Mouse (Mus musculus): Measurements from ENCODE around the gene Gm37240. TPM values are rescaled to one million over a fixed set of nuclear protein-coding genes. Genes with fewer than 3 reads are reported as not detected.

Gm37240 gene
- polyA plus RNA-seq, 1 experiment from 2014 or later = 0.67 TPM

DNA sequence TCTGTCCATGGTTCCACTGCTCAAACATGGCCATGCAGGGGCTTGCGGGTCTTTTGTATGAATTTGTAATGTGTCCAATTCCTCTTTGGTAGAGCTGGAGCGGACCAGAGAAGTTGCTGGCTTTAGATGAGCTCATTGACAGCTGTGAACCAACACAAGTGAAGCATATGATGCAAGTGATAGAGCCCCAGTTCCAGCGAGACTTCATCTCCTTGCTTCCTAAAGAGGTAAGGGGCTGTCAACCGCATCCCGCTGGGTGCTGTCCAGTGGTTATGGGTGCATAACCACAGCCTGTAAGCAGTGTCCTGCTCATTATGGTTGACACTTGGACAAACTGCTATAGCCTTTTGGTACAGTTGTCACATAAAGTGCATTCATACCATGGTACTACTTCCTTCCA lies 922.2 kb downstream of the Gm37240 start:
- no peaks in the 10 kb centered on the region for H3K4me1 ChIP-seq (ENCODE audit: control insufficient read depth, insufficient read depth, low read length)
- DNase-seq (ENCODE audit: low spot score, missing footprints) = peak; percentile 77
- H3K9me3 ChIP-seq (ENCODE audit: control insufficient read depth, low read length) = no peaks in the 10 kb centered on the region
- ATAC-seq (ENCODE audit: low FRiP score) = no peak
- WGBS = 93% methylated on average over 5 of the region's 5 CpGs
- no peaks in the 10 kb centered on the region for H3K27me3 ChIP-seq (ENCODE audit: control insufficient read depth, insufficient read depth, low read length)
- H3K36me3 ChIP-seq (ENCODE audit: control insufficient read depth, insufficient read depth, low read length) = peaks cover 4% of the 10 kb centered on the region
- H3K4me3 ChIP-seq (ENCODE audit: low read depth, low read length) = no peak overlapping the region
- no peak overlapping the region for H3K9ac ChIP-seq (ENCODE audit: low read length)
- no peak overlapping the region for H3K4me2 ChIP-seq
- H3K27ac ChIP-seq (ENCODE audit: low read depth, low read length) = no peak overlapping the region

DNA sequence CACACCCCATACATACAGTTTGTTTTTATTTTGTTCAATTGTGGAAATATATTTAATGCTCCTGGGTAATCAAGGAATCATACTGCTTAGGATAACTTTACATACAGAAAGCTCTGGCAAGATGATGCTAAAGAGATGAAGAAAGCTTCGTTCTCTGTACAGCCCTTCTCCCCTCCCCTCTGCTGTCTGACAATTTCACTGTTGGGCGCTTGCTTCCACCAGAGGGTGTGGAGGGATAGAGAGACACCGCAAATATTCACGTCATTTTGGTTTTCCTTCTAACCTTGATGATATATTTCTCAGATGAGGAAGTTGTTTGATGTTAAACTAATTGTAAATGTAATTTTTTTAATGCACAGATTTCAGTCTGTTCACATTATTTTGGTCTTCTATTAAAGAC lies 931.5 kb downstream of the Gm37240 start:
- Histone ChIP-seq H3K9me3 (ENCODE audit: control insufficient read depth, low read length) (no peaks in the 10 kb centered on the region), H3K36me3 (ENCODE audit: control insufficient read depth, insufficient read depth, low read length) (no peaks in the 10 kb centered on the region; the same call in 1 of the 2 replicates), H3K27me3 (ENCODE audit: control insufficient read depth, insufficient read depth, low read length) (no peaks in the 10 kb centered on the region), H3K9ac (ENCODE audit: low read length) (no peak overlapping the region), H3K4me2 (no peak overlapping the region), H3K4me1 (ENCODE audit: control insufficient read depth, insufficient read depth, low read length) (peaks cover 2% of the 10 kb centered on the region; the same call in 1 of the 2 replicates), H3K27ac (ENCODE audit: low read depth, low read length) (no peak overlapping the region), H3K4me3 (ENCODE audit: low read depth, low read length) (no peak overlapping the region)
- WGBS = 66% methylated on average over 4 of the region's 4 CpGs
- ATAC-seq (ENCODE audit: low FRiP score) (no peak), DNase-seq (ENCODE audit: low spot score, missing footprints) (peak; percentile 73)

DNA sequence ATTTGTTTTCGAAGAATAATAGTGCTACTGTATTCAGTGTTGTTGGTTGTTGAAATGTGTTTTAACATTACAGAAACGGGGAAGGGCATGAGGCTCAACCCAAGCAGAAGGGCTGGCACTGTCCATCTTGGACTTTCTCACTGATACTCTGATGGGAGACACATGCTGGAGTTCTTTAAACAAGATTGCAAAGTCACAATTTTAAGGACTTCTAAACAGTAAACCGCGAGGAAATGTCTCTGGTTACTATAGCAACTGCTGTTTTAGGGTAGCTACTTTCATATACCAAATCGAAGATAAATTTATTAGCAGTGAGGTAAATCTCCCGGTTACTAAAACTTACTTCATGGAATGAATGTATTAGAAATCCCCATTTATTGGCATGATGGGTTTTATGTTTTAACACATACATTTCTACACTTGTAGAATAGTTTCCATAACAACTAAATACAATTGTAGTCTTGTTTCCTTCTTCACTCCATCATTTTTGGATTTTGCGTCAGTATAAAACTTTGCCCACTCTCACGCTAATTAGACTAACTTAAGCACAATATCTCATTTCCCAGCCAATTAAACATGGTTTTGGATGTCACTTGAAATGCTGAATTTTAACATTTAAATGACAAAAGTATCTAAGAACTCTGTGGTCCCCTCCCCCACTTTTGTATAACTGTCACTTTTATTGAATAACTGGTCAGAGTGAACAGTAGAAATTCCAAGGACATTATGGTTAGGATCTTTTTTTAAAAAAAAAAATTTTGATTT lies 932.1 kb downstream of the Gm37240 start:
- Histone ChIP-seq H3K9me3 (ENCODE audit: control insufficient read depth, low read length) (no peaks in the 10 kb centered on the region), H3K27ac (ENCODE audit: low read depth, low read length) (no peak overlapping the region), H3K9ac (ENCODE audit: low read length) (no peak overlapping the region), H3K4me3 (ENCODE audit: low read depth, low read length) (no peak overlapping the region), H3K4me2 (no peak overlapping the region), H3K36me3 (ENCODE audit: control insufficient read depth, insufficient read depth, low read length) (no peaks in the 10 kb centered on the region), H3K27me3 (ENCODE audit: control insufficient read depth, insufficient read depth, low read length) (no peaks in the 10 kb centered on the region), H3K4me1 (ENCODE audit: control insufficient read depth, insufficient read depth, low read length) (peaks cover 2% of the 10 kb centered on the region; the same call in 1 of the 2 replicates)
- 75% methylated on average over 8 of the region's 8 CpGs for WGBS
- ATAC-seq (ENCODE audit: low FRiP score) (no peak), DNase-seq (ENCODE audit: low spot score, missing footprints) (no peak)

DNA sequence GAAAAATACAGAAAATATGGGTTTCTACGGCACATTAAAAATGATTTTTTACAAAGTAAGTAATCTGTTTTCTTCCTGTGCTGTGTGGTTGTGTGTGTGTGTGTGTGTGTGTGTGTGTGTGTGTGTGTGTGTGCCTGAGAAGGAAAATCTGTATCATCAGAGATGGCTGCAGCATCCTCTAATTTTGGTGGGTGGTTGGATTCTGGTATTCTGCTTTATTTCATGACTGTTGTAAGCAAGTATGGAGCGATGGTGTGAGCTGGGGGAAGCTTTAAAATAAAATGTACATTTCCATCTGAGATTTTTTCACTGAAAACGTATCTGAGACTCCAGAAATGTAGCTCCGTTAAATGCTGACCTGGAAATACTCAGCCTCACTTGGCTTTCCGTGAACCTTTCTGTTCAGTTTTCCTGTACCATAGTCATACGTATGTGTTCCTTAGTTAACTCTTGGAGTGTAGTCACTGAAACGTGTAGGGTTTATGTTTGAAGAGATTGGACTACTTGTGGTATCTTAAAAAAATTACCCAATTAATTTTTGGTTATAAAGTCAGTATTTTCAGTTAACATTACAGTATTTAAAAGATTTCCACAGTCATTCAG lies 934.6 kb downstream of the Gm37240 start:
- WGBS = 78% methylated on average over 7 of the region's 7 CpGs
- ATAC-seq (ENCODE audit: low FRiP score) (no peak; the same call in 1 of the 2 replicates), DNase-seq (ENCODE audit: low spot score, missing footprints) (no peak)
- Histone ChIP-seq H3K27ac (ENCODE audit: low read depth, low read length) (peak overlapping the region; percentile 80), H3K4me1 (ENCODE audit: control insufficient read depth, insufficient read depth, low read length) (peaks cover 2% of the 10 kb centered on the region; the same call in 1 of the 2 replicates), H3K9me3 (ENCODE audit: control insufficient read depth, low read length) (no peaks in the 10 kb centered on the region), H3K4me3 (ENCODE audit: low read depth, low read length) (peak overlapping the region; percentile 47), H3K4me2 (peak overlapping the region; percentile 71), H3K27me3 (ENCODE audit: control insufficient read depth, insufficient read depth, low read length) (no peaks in the 10 kb centered on the region), H3K36me3 (ENCODE audit: control insufficient read depth, insufficient read depth, low read length) (no peaks in the 10 kb centered on the region), H3K9ac (ENCODE audit: low read length) (peak overlapping the region; percentile 68)

DNA sequence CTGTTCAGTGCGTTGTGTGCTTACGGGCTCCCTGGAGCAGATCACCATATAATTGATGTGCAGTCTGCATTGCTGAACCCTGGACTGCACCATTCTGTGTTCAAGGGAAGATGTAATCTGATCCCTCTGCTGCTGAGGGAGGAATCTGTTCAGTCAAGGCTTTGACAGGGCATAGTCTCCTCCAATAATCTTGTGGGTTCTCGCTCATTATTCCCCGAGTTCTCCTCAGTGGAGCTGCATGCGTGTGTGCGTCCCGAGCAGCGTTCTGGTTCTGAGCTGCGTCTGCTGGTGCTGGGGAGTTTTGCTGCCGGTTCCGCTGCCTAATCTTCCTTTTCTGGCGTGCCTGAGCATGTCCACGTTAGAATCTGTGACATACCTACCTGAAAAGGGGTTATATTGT lies 935.2 kb downstream of the Gm37240 start:
- H3K9ac ChIP-seq (ENCODE audit: low read length) = peak overlapping the region; percentile 68
- H3K27ac ChIP-seq (ENCODE audit: low read depth, low read length) = peak overlapping the region; percentile 80
- no peaks in the 10 kb centered on the region for H3K9me3 ChIP-seq (ENCODE audit: control insufficient read depth, low read length)
- peak overlapping the region; percentile 71 for H3K4me2 ChIP-seq
- ATAC-seq (ENCODE audit: low FRiP score) = peak; percentile 98
- DNase-seq (ENCODE audit: low spot score, missing footprints) = peak; percentile 96
- H3K36me3 ChIP-seq (ENCODE audit: control insufficient read depth, insufficient read depth, low read length) = no peaks in the 10 kb centered on the region
- WGBS = 8% methylated on average over 13 of the region's 13 CpGs
- no peaks in the 10 kb centered on the region for H3K27me3 ChIP-seq (ENCODE audit: control insufficient read depth, insufficient read depth, low read length)
- peak overlapping the region; percentile 47 for H3K4me3 ChIP-seq (ENCODE audit: low read depth, low read length)
- peaks cover 2% of the 10 kb centered on the region; the same call in 1 of the 2 replicates for H3K4me1 ChIP-seq (ENCODE audit: control insufficient read depth, insufficient read depth, low read length)

- Histone ChIP-seq H3K27ac (ENCODE audit: low read depth, low read length) (peak overlapping the region; percentile 80), H3K9me3 (ENCODE audit: control insufficient read depth, low read length) (no peaks in the 10 kb centered on the region), H3K27me3 (ENCODE audit: control insufficient read depth, insufficient read depth, low read length) (no peaks in the 10 kb centered on the region), H3K4me3 (ENCODE audit: low read depth, low read length) (peak overlapping the region; percentile 47), H3K36me3 (ENCODE audit: control insufficient read depth, insufficient read depth, low read length) (no peaks in the 10 kb centered on the region), H3K4me1 (ENCODE audit: control insufficient read depth, insufficient read depth, low read length) (peaks cover 2% of the 10 kb centered on the region; the same call in 1 of the 2 replicates), H3K4me2 (peak overlapping the region; percentile 71), H3K9ac (ENCODE audit: low read length) (peak overlapping the region; percentile 31; the same call in 1 of the 2 replicates)
- ATAC-seq (ENCODE audit: low FRiP score) (peak; percentile 69), DNase-seq (ENCODE audit: low spot score, missing footprints) (no peak)
- WGBS = 42% methylated on average over 2 of the region's 2 CpGs
Observed at GRCm38 (mm10) chr3:84951698-84952097, 935.6 kb downstream of the Gm37240 start.

DNA sequence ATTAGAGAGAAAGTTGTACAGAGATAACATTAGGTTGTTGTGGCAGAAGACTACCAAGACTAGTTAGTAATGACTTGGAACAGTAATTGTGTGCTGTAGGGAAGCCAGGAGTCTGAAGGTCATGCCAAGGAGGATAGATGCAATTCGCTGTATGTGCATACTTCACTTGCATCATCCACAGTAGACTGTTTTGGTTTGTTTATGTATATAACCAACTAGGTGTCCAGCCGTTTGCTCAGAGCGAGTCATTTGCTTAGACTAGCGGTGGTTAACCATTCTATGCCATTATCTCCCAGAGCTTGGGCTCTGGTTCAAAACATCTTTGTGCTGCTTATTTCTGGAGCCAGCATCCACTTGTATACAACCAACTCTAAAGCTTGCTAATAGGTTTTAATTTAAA lies 937.9 kb downstream of the Gm37240 start:
- Histone ChIP-seq H3K9ac (ENCODE audit: low read length) (no peak overlapping the region), H3K36me3 (ENCODE audit: control insufficient read depth, insufficient read depth, low read length) (no peaks in the 10 kb centered on the region), H3K27me3 (ENCODE audit: control insufficient read depth, insufficient read depth, low read length) (no peaks in the 10 kb centered on the region), H3K27ac (ENCODE audit: low read depth, low read length) (no peak overlapping the region), H3K9me3 (ENCODE audit: control insufficient read depth, low read length) (no peaks in the 10 kb centered on the region), H3K4me1 (ENCODE audit: control insufficient read depth, insufficient read depth, low read length) (peaks cover 2% of the 10 kb centered on the region; the same call in 1 of the 2 replicates), H3K4me3 (ENCODE audit: low read depth, low read length) (no peak overlapping the region), H3K4me2 (no peak overlapping the region)
- 90% methylated on average over 4 of the region's 4 CpGs for WGBS
- DNase-seq (ENCODE audit: low spot score, missing footprints) = no peak
- no peak for ATAC-seq (ENCODE audit: low FRiP score)

GRCm38 (mm10) chr3:84946381-84946780 lies 940.9 kb downstream of the Gm37240 start:
- Histone ChIP-seq H3K4me3 (ENCODE audit: low read depth, low read length) (no peak overlapping the region), H3K4me2 (no peak overlapping the region), H3K27ac (ENCODE audit: low read depth, low read length) (no peak overlapping the region), H3K9ac (ENCODE audit: low read length) (no peak overlapping the region), H3K27me3 (ENCODE audit: control insufficient read depth, insufficient read depth, low read length) (no peaks in the 10 kb centered on the region), H3K4me1 (ENCODE audit: control insufficient read depth, insufficient read depth, low read length) (no peaks in the 10 kb centered on the region), H3K36me3 (ENCODE audit: control insufficient read depth, insufficient read depth, low read length) (no peaks in the 10 kb centered on the region), H3K9me3 (ENCODE audit: control insufficient read depth, low read length) (no peaks in the 10 kb centered on the region)
- 92% methylated on average over 1 of the region's 1 CpGs for WGBS
- ATAC-seq (ENCODE audit: low FRiP score) = no peak
- no peak for DNase-seq (ENCODE audit: low spot score, missing footprints)

GRCm38 (mm10) chr3:84944933-84945332 lies 942.4 kb downstream of the Gm37240 start:
- Histone ChIP-seq H3K4me2 (no peak overlapping the region), H3K4me1 (ENCODE audit: control insufficient read depth, insufficient read depth, low read length) (no peaks in the 10 kb centered on the region), H3K4me3 (ENCODE audit: low read depth, low read length) (no peak overlapping the region), H3K27me3 (ENCODE audit: control insufficient read depth, insufficient read depth, low read length) (no peaks in the 10 kb centered on the region), H3K27ac (ENCODE audit: low read depth, low read length) (no peak overlapping the region), H3K9me3 (ENCODE audit: control insufficient read depth, low read length) (no peaks in the 10 kb centered on the region), H3K9ac (ENCODE audit: low read length) (no peak overlapping the region), H3K36me3 (ENCODE audit: control insufficient read depth, insufficient read depth, low read length) (no peaks in the 10 kb centered on the region)
- ATAC-seq (ENCODE audit: low FRiP score) (no peak), DNase-seq (ENCODE audit: low spot score, missing footprints) (no peak)
- 94% methylated on average over 3 of the region's 3 CpGs for WGBS

Measured in midbrain, embryonic 11.5 days (tissue).